8 mouse cellular contexts compared by ENCODE assay signal in genomic region chr7:80192226-80193061, GRCm38 (mm10). TPM values are rescaled to one million over a fixed set of nuclear protein-coding genes. Genes with fewer than 3 reads are reported as not detected.
DNase-seq lines count a peak whose midpoint lies in the region; ATAC-seq and TF ChIP-seq lines count a peak whose summit lies in the region.

No protein-coding gene starts in this region.

- H3K4me1 ChIP-seq in ES-E14 (ENCODE audit: control insufficient read depth in 2 of 2, insufficient read depth in 2 of 2, low read length in 2 of 2, poor library complexity in 1 of 2) = peaks cover 21 to 30% of the 10 kb centered on the region in 2 experiments
- H3K4me1 ChIP-seq in hindbrain, embryonic 13.5 days (replicated peaks) = peaks cover 82% of the 10 kb centered on the region

- H3K36me3 ChIP-seq in ES-E14 (ENCODE audit: control insufficient read depth, insufficient read depth, low read length, poor library complexity, severe bottlenecking) = no peaks in the 10 kb centered on the region
- H3K36me3 ChIP-seq in hindbrain, embryonic 13.5 days = no peaks in the 10 kb centered on the region

- H3K4me2 ChIP-seq in hindbrain, embryonic 13.5 days = peak overlapping the region; percentile 43

- ATAC-seq in hindbrain, embryonic 13.5 days (ENCODE audit: low FRiP score) = peak; percentile 86
- ATAC-seq in megakaryocyte progenitor cell, adult 5-6 weeks (replicated peaks; ENCODE audit: poor library complexity) = peak; percentile 78

- peak overlapping the region; percentile 69 to 71; a peak in 3 of 4 replicates for H3K4me3 ChIP-seq in ES-E14 (ENCODE audit: insufficient read depth in 1 of 2, low read depth in 1 of 2, low read length in 2 of 2, poor library complexity in 1 of 2, severe bottlenecking in 1 of 2)
- H3K4me3 ChIP-seq in hindbrain, embryonic 13.5 days = 0 out of 2 replicates have a peak overlapping the region, but pooled peaks have one; percentile 11

- 8% methylated on average over 16 of the region's 16 CpGs for WGBS in hindbrain, embryonic 13.5 days

- H3K27ac ChIP-seq in ES-E14 (ENCODE audit: insufficient read depth, low read depth, low read length, poor library complexity, severe bottlenecking) = peak overlapping the region; percentile 79
- peak overlapping the region; percentile 86 for H3K27ac ChIP-seq in hindbrain, embryonic 13.5 days

- H3K9me3 ChIP-seq in ES-E14 (ENCODE audit: control insufficient read depth, insufficient read depth, low read depth, low read length) = no peaks in the 10 kb centered on the region
- H3K9me3 ChIP-seq in hindbrain, embryonic 13.5 days = no peaks in the 10 kb centered on the region

- in situ Hi-C loops in ES-E14 (cut with MboI; ENCODE audit: low sequenced_read_pairs in 2 of 2, unreplicated experiment in 2 of 2) = no loop called here

- peak overlapping the region; percentile 67 for H3K9ac ChIP-seq in ES-E14 (ENCODE audit: insufficient read depth, low read depth, low read length, poor library complexity, severe bottlenecking)
- peak overlapping the region; percentile 49 for H3K9ac ChIP-seq in hindbrain, embryonic 13.5 days

- 0 out of 2 replicates have a peak, but pooled peaks cover 3% of the 10 kb centered on the region for H3K27me3 ChIP-seq in hindbrain, embryonic 13.5 days

- peak; percentile 86 for DNase-seq in ES-E14 (ENCODE audit: low read depth, low spot score)
- peak; percentile 59 for DNase-seq in brain, adult 2 months (ENCODE audit: low read depth, low spot score)
- peak; percentile 78 for DNase-seq in forelimb bud, embryonic 11.5 days (ENCODE audit: low read depth, low spot score)
- peak; percentile 73 to 77 for DNase-seq in left cerebral cortex, postnatal 14 days (ENCODE audit: low spot score in 2 of 2)
- peak; percentile 69 for DNase-seq in right cerebral cortex, postnatal 14 days
- peak; percentile 73 for DNase-seq in urinary bladder, postnatal 25 days (ENCODE audit: low spot score)

- intact Hi-C loops in left cerebral cortex, postnatal 14 days (cut with DNase I) = no loop called here

TF ChIP-seq in ES-E14, 5 proteins besides CTCF, POLR2A, EP300 and RAD21:
- TF ChIP-seq HCFC1 (IDR thresholded peaks at IDR 0.05; ENCODE audit: borderline replicate concordance, insufficient read depth, low read length) (no peak), MAFK (IDR thresholded peaks at IDR 0.05; ENCODE audit: insufficient read depth, low read depth, low read length) (no peak), CHD2 (IDR thresholded peaks at IDR 0.05; ENCODE audit: low read depth, low read length) (no peak), ZNF384 (IDR thresholded peaks at IDR 0.05; ENCODE audit: low read depth, low read length) (no peak), ZC3H11A (IDR thresholded peaks at IDR 0.05; ENCODE audit: borderline replicate concordance, low read depth, low read length) (no peak)

RNA-seq across cellular contexts. Expression of gene Sema4b, which starts 5.8 kb away (rescaled TPM):
- total RNA-seq in ES-E14 (2012; rRNA removed) = 50.1 and 106 TPM in 2 replicates
- polyA plus RNA-seq in hindbrain, embryonic 13.5 days (2015; fragmentation: Nextera tagmentation; extraction: Ambion mirVana) = 23.9 and 26.5 TPM in 2 replicates
- 10 to 100 TPM; 20.0 to 20.7 TPM for total RNA-seq in left cerebral cortex, postnatal 14 days (2021)
- 6.6 and 7.7 TPM in 2 replicates for total RNA-seq in megakaryocyte progenitor cell, adult 5-6 weeks (2015)
- 5.3 and 8.1 TPM in 2 replicates for total RNA-seq in megakaryocyte progenitor cell, adult 5-6 weeks (2017)

RNA-seq across cellular contexts. Expression of gene Cib1, which starts 40.2 kb away (rescaled TPM):
- 52.6 and 59.7 TPM in 2 replicates for total RNA-seq in ES-E14 (2012; rRNA removed)
- polyA plus RNA-seq in hindbrain, embryonic 13.5 days (2015; fragmentation: Nextera tagmentation; extraction: Ambion mirVana) = 35.0 and 38.1 TPM in 2 replicates
- 10 to 100 TPM; 18.7 to 22.0 TPM for total RNA-seq in left cerebral cortex, postnatal 14 days (2021)
- total RNA-seq in megakaryocyte progenitor cell, adult 5-6 weeks (2015) = 65.0 and 67.2 TPM in 2 replicates
- total RNA-seq in megakaryocyte progenitor cell, adult 5-6 weeks (2017) = 32.7 and 43.8 TPM in 2 replicates

RNA-seq across cellular contexts. Expression of gene Gdpgp1, which starts 40.2 kb away (rescaled TPM):
- 4.4 and 4.5 TPM in 2 replicates for total RNA-seq in ES-E14 (2012; rRNA removed)
- polyA plus RNA-seq in hindbrain, embryonic 13.5 days (2015; fragmentation: Nextera tagmentation; extraction: Ambion mirVana) = 4.1 and 5.3 TPM in 2 replicates
- total RNA-seq in left cerebral cortex, postnatal 14 days (2021) = 1 to 10 TPM; 6.6 to 6.7 TPM
- 7.1 TPM in 2 replicates for total RNA-seq in megakaryocyte progenitor cell, adult 5-6 weeks (2015)
- total RNA-seq in megakaryocyte progenitor cell, adult 5-6 weeks (2017) = 2.0 and 2.4 TPM in 2 replicates

RNA-seq across cellular contexts. Expression of gene Ttll13, which starts 53.7 kb away (rescaled TPM):
- 1.4 and 2.8 TPM in 2 replicates for total RNA-seq in ES-E14 (2012; rRNA removed)
- 1.7 and 2.1 TPM in 2 replicates for polyA plus RNA-seq in hindbrain, embryonic 13.5 days (2015; fragmentation: Nextera tagmentation; extraction: Ambion mirVana)
- total RNA-seq in left cerebral cortex, postnatal 14 days (2021) = 1 to 10 TPM in 1 of 2 experiments, under 1 TPM in 1; 0.95 to 1.2 TPM
- total RNA-seq in megakaryocyte progenitor cell, adult 5-6 weeks (2015) = 1.5 TPM in 1 of 2 replicates, not detected in the other
- total RNA-seq in megakaryocyte progenitor cell, adult 5-6 weeks (2017) = not detected in 2 replicates

Comparison
In these comparisons a context has a peak if more than half of its experiments do, and no peak if none do; other contexts are left out.
1. Peak in every context shown above with its lines: DNase-seq, ATAC-seq, H3K4me3 ChIP-seq and H3K27ac ChIP-seq.